In the genomic region with DNA sequence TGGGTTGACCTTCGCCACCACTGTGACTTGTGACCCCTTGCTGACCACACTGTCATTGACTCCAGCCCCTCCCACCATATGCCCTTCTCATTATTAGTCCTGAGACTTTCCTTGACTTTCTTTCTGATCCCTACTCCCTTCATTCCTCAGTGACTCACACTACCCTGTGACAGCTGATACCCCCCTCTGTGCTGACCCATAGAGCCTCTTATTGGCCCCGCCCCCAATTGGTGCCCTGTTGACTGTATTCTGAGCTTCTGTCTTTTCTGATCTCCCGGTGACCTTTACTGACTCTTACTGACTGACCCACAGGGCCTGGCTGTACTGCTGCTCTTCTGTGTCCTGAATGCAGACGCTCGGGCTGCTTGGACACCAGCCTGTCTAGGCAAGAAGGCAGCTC, we compare ENCODE assay signal across 24 mouse cellular contexts. TPM values are rescaled to one million over a fixed set of nuclear protein-coding genes. Genes with fewer than 3 reads are reported as not detected.
DNase-seq lines count a peak whose midpoint lies in the region; ATAC-seq and TF ChIP-seq lines count a peak whose summit lies in the region.
"Had no signal": no experiment of that assay in that cellular context is flagged by ENCODE, and none has a peak within 500 bp of the region (broad histone marks: within the 10 kb centered on the region; RNA-seq: fewer than 3 reads in every experiment).

No protein-coding gene starts in this region.

- no peak overlapping the region for H3K4me3 ChIP-seq in liver, embryonic 14.5 days (ENCODE audit: insufficient read depth in 1 of 2, low read depth in 2 of 2, low read length in 2 of 2)
- no peak overlapping the region for H3K4me3 ChIP-seq in liver, postnatal 0 days (ENCODE audit: low read depth, low read length)
- no peak overlapping the region for H3K4me3 ChIP-seq in intestine, embryonic 15.5 days (replicated peaks)
- H3K4me3 ChIP-seq: embryonic facial prominence, embryonic 15.5 days; erythroblast, embryonic 14.5 days; forebrain, embryonic 10.5 days; heart, embryonic 13.5 days; hindbrain, embryonic 12.5 days had no signal

- 62% methylated on average over 5 of the region's 5 CpGs for WGBS in liver, embryonic 14.5 days (ENCODE audit: insufficient replicate concordance)
- WGBS in liver, postnatal 0 days (ENCODE audit: insufficient replicate concordance): 65% methylated on average over 5 of the region's 5 CpGs
- 63% methylated on average over 5 of the region's 5 CpGs for WGBS in intestine, embryonic 15.5 days

- DNase-seq in adrenal gland, postnatal 14 days: peak; percentile 46
- no peak for DNase-seq in adrenal gland, adult 8-10 months
- no peak for DNase-seq in liver, embryonic 14.5 days (ENCODE audit: low read depth in 3 of 3, low spot score in 3 of 3)
- DNase-seq in liver, postnatal 0 days: no peak
- peak; percentile 8 for DNase-seq in NIH3T3 (ENCODE audit: low read depth)
- no peak for DNase-seq in urinary bladder, postnatal 36 days (ENCODE audit: low spot score in 2 of 2)
- DNase-seq: adrenal gland, postnatal 10 days; cerebellum, adult 11 months; cerebellum, adult 8-10 months; cerebellum, postnatal 14 days; gastrocnemius, postnatal 36 days; heart, adult 11 months; heart, postnatal 36 days; kidney, adult 2 months had no signal

- no peak overlapping the region for H3K9ac ChIP-seq in liver, embryonic 14.5 days (replicated peaks)
- no peak overlapping the region for H3K9ac ChIP-seq in liver, postnatal 0 days (replicated peaks)
- no peak overlapping the region for H3K9ac ChIP-seq in intestine, embryonic 15.5 days
- H3K9ac ChIP-seq: embryonic facial prominence, embryonic 15.5 days; heart, embryonic 13.5 days; hindbrain, embryonic 12.5 days had no signal

- no peaks in the 10 kb centered on the region for H3K4me1 ChIP-seq in liver, embryonic 14.5 days (replicated peaks; ENCODE audit: control insufficient read depth in 2 of 2, insufficient read depth in 2 of 2, low read length in 1 of 2)
- no peaks in the 10 kb centered on the region for H3K4me1 ChIP-seq in liver, postnatal 0 days (ENCODE audit: insufficient read depth)
- H3K4me1 ChIP-seq in intestine, embryonic 15.5 days (replicated peaks): no peaks in the 10 kb centered on the region
- H3K4me1 ChIP-seq: hindbrain, embryonic 12.5 days had no signal

- no peak overlapping the region for H3K27ac ChIP-seq in liver, embryonic 14.5 days
- H3K27ac ChIP-seq in liver, postnatal 0 days (ENCODE audit: low read depth): no peak overlapping the region
- H3K27ac ChIP-seq in intestine, embryonic 15.5 days: no peak overlapping the region
- H3K27ac ChIP-seq: embryonic facial prominence, embryonic 15.5 days; forebrain, embryonic 10.5 days; heart, embryonic 13.5 days; hindbrain, embryonic 12.5 days; hindbrain, postnatal 0 days had no signal

- H3K4me2 ChIP-seq in liver, embryonic 14.5 days (ENCODE audit: low read depth): no peak overlapping the region
- H3K4me2 ChIP-seq in liver, postnatal 0 days (ENCODE audit: low read depth, low read length): no peak overlapping the region
- H3K4me2 ChIP-seq in intestine, embryonic 15.5 days (replicated peaks): no peak overlapping the region
- H3K4me2 ChIP-seq: embryonic facial prominence, embryonic 15.5 days; heart, embryonic 13.5 days; hindbrain, embryonic 12.5 days had no signal

- H3K27me3 ChIP-seq in liver, embryonic 14.5 days (ENCODE audit: control insufficient read depth, insufficient read depth, low read length): no peaks in the 10 kb centered on the region; the same call in 1 of the 2 replicates
- H3K27me3 ChIP-seq in liver, postnatal 0 days (ENCODE audit: insufficient read depth, low read length): no peaks in the 10 kb centered on the region
- H3K27me3 ChIP-seq in intestine, embryonic 15.5 days (replicated peaks): peaks cover 19% of the 10 kb centered on the region

- no peaks in the 10 kb centered on the region for H3K9me3 ChIP-seq in liver, embryonic 14.5 days (ENCODE audit: control insufficient read depth, low read length)
- H3K9me3 ChIP-seq in liver, postnatal 0 days (ENCODE audit: low read length): no peaks in the 10 kb centered on the region
- no peaks in the 10 kb centered on the region for H3K9me3 ChIP-seq in intestine, embryonic 15.5 days
- H3K9me3 ChIP-seq: embryonic facial prominence, embryonic 15.5 days; forebrain, embryonic 10.5 days; G1E; heart, embryonic 13.5 days; hindbrain, embryonic 12.5 days had no signal

- no peak for TF ChIP-seq CTCF in liver, embryonic 14.5 days (IDR thresholded peaks at IDR 0.05; ENCODE audit: low read depth)
- no peak for TF ChIP-seq CTCF in liver, postnatal 0 days (IDR thresholded peaks at IDR 0.05; ENCODE audit: low read depth)

- 0 out of 2 replicates have a peak, but pooled peaks have one; percentile 16 for ATAC-seq in liver, embryonic 14.5 days (ENCODE audit: insufficient read depth)
- ATAC-seq in liver, postnatal 0 days: no peak
- no peak for ATAC-seq in intestine, embryonic 15.5 days
- ATAC-seq: CD4-positive, CD25-positive, alpha-beta regulatory T cell, adult 4 months; forebrain, embryonic 14.5 days; hindbrain, postnatal 0 days had no signal

- no peaks in the 10 kb centered on the region for H3K36me3 ChIP-seq in liver, embryonic 14.5 days (replicated peaks; ENCODE audit: control insufficient read depth, insufficient read depth, low read depth)
- H3K36me3 ChIP-seq in liver, postnatal 0 days (replicated peaks; ENCODE audit: insufficient read depth, low read length): no peaks in the 10 kb centered on the region
- no peaks in the 10 kb centered on the region for H3K36me3 ChIP-seq in intestine, embryonic 15.5 days
- H3K36me3 ChIP-seq: embryonic facial prominence, embryonic 15.5 days; G1E; heart, embryonic 13.5 days had no signal

- TF ChIP-seq EP300 in liver, embryonic 14.5 days (IDR thresholded peaks at IDR 0.05; ENCODE audit: low read depth): no peak
- TF ChIP-seq EP300 in liver, postnatal 0 days (IDR thresholded peaks at IDR 0.05; ENCODE audit: low read depth): no peak

RNA-seq across cellular contexts. Expression of gene Slc26a6, which starts 7.7 kb away (rescaled TPM):
- total RNA-seq in adrenal gland, postnatal 14 days (2021): 8.4 and 13.3 TPM in 2 replicates
- 10 to 100 TPM in 3 of 4 experiments, 1 to 10 TPM in 1; 8.4 to 14.4 (median 12.3) TPM for total RNA-seq in adrenal gland, adult 8-10 months (2022)
- 4.1 and 4.6 TPM in 2 replicates for polyA plus RNA-seq in liver, embryonic 14.5 days (2012; rRNA removed)
- 5.9 and 7.0 TPM in 2 replicates for polyA plus RNA-seq in liver, embryonic 14.5 days (2014; fragmentation: Nextera tagmentation; extraction: Ambion mirVana)
- polyA plus RNA-seq in liver, postnatal 0 days (2015; fragmentation: Nextera tagmentation; extraction: Ambion mirVana): 2.4 TPM in 2 replicates
- 36.1 and 43.3 TPM in 2 replicates for polyA plus RNA-seq in intestine, embryonic 15.5 days (2015; fragmentation: Nextera tagmentation; extraction: Ambion mirVana)

RNA-seq across cellular contexts. Expression of gene Celsr3, which starts 19.3 kb away (rescaled TPM):
- 3.9 and 4.9 TPM in 2 replicates for total RNA-seq in adrenal gland, postnatal 14 days (2021)
- 1 to 10 TPM; 3.0 to 8.6 (median 7.9) TPM for total RNA-seq in adrenal gland, adult 8-10 months (2022)
- 0.19 and 0.27 TPM in 2 replicates for polyA plus RNA-seq in liver, embryonic 14.5 days (2012; rRNA removed)
- polyA plus RNA-seq in liver, embryonic 14.5 days (2014; fragmentation: Nextera tagmentation; extraction: Ambion mirVana): 0.01 and 0.06 TPM in 2 replicates
- 0.09 and 0.23 TPM in 2 replicates for polyA plus RNA-seq in liver, postnatal 0 days (2015; fragmentation: Nextera tagmentation; extraction: Ambion mirVana)
- 0.64 and 1.3 TPM in 2 replicates for polyA plus RNA-seq in intestine, embryonic 15.5 days (2015; fragmentation: Nextera tagmentation; extraction: Ambion mirVana)
- total RNA-seq: gastrocnemius, postnatal 36 days had no signal
- polyA plus RNA-seq: G1E had no signal

RNA-seq across cellular contexts. Expression of gene Nckipsd, which starts 37.2 kb away (rescaled TPM):
- 9.2 and 11.4 TPM in 2 replicates for total RNA-seq in adrenal gland, postnatal 14 days (2021)
- 10 to 100 TPM; 11.1 to 19.0 (median 17.0) TPM for total RNA-seq in adrenal gland, adult 8-10 months (2022)
- polyA plus RNA-seq in liver, embryonic 14.5 days (2012; rRNA removed): 3.4 and 4.0 TPM in 2 replicates
- polyA plus RNA-seq in liver, embryonic 14.5 days (2014; fragmentation: Nextera tagmentation; extraction: Ambion mirVana): 3.2 TPM in 2 replicates
- 4.5 TPM in 2 replicates for polyA plus RNA-seq in liver, postnatal 0 days (2015; fragmentation: Nextera tagmentation; extraction: Ambion mirVana)
- polyA plus RNA-seq in intestine, embryonic 15.5 days (2015; fragmentation: Nextera tagmentation; extraction: Ambion mirVana): 10.4 and 12.0 TPM in 2 replicates

Comparison
In these comparisons a context has a peak if more than half of its experiments do, and no peak if none do; other contexts are left out.
1. DNase-seq: peak in adrenal gland, postnatal 14 days (single experiment) and NIH3T3 (single experiment); none in adrenal gland, adult 8-10 months (single experiment), liver, embryonic 14.5 days (0 of 3), liver, postnatal 0 days (single experiment) and urinary bladder, postnatal 36 days (0 of 2).